Mouse (Mus musculus) B cell, adult 2 months (primary cell): ENCODE data around the gene Phactr2.

ENCODE experiments used
- DNase-seq, 2 experiments: peaks; one replicate each; pipeline ENCODE4 v3.0.0; 2022

Gene Phactr2

GRCm38 (mm10) chr10:13395753-13396152 lies 78.5 kb downstream of the Phactr2 start:
- no peak for DNase-seq

- DNase-seq, result no peak
Observed at GRCm38 (mm10) chr10:13394000-13394399, 80.2 kb downstream of the Phactr2 start.

DNA sequence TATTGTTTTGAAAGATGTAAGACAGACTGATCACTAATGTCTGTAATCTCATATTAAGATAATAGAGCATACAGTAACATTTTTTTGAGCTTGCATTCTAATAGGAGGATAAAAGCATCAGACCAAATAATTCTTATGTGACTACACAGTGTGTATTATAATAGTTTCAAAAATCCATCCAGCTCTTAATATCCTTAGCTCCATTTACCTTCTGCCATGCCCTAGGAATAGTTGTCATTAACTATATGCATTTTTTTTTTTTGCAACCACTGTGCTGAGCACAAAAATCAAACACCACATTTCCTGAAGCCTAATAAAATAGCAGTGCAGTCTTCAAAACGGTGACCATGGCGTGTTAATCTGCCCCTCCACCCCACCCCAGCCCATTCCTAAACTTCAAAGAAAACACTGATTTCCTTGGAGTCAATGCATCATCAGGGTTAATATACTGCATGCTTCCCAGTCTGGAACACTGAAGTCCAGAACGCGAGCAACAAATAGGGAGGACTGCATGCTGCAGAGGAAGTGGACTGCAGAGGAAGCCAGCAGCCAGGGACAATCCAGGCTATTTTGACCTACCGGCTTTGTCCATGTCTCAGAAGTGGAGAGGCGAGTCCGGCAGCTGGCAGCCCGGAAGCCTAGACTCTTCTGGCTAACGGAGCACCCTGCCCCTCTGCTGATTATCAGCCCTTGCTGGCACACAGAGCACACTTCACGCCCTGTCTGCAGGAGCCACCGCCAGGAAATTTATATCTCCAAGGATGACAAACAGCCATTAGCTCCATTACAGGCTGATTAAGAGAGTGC lies 85.9 kb downstream of the Phactr2 start:
- no peak for DNase-seq

- no peak for DNase-seq
Observed at GRCm38 (mm10) chr10:13384866-13385265, 89.3 kb downstream of the Phactr2 start.

DNA sequence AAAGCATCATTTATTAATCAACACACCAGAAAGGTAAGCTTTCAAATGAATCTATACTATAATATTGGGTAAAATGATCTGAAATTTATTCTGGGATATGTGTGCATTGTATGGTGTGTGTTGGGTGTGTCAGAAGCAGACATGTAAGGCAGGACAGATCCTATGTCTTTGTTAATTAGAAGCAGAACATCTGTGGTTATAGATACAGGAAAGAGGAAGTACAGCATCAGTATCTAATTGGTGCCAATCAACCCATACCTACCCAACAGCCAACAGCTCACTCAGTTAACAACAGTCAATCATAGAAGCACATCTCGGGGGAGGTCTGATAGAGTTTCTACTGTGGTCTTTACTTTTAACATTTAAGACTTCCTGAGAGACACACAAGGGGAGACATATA lies 96.3 kb downstream of the Phactr2 start:
- DNase-seq, result no peak

DNA sequence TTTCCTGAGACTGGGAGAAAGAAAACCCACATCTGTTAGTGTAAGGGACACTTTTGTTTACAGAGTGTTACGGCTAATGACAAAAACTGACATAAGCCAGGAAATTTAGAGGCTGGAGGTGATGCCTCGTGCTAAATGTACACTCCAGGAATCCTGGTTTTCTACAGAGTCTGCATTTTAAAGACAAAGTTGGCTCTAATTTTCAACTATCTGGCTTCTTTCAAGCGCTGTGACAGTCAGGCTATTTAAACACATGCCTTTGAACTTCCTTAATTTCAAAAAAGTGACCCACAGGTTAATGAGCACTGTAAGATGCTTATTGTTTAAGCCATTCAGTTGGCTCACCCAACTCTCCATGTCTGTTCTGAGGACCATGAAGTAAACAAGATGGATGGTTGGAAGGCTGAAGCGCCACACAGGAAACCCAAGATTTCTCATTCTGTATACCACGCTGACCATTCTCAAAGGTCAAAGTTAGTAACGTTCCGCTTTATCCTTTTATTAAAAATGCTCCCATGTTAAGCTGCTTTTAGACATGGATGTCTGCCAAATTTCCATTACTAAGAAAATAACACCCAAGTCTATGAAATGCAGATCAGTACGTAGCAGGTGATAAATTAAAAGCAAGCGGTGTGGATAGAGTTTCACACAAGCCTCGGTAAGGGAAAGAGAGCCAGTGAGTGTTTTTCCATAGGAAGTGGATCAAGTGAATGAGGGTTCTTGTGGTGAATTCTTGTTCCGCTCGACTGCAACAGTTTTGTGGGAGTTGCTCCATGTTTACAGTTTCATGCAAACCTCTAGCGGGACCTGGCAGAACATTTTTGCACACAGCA lies 97.6 kb downstream of the Phactr2 start:
- no peak for DNase-seq

GRCm38 (mm10) chr10:13375820-13376219 lies 98.4 kb downstream of the Phactr2 start:
- no peak for DNase-seq

DNA sequence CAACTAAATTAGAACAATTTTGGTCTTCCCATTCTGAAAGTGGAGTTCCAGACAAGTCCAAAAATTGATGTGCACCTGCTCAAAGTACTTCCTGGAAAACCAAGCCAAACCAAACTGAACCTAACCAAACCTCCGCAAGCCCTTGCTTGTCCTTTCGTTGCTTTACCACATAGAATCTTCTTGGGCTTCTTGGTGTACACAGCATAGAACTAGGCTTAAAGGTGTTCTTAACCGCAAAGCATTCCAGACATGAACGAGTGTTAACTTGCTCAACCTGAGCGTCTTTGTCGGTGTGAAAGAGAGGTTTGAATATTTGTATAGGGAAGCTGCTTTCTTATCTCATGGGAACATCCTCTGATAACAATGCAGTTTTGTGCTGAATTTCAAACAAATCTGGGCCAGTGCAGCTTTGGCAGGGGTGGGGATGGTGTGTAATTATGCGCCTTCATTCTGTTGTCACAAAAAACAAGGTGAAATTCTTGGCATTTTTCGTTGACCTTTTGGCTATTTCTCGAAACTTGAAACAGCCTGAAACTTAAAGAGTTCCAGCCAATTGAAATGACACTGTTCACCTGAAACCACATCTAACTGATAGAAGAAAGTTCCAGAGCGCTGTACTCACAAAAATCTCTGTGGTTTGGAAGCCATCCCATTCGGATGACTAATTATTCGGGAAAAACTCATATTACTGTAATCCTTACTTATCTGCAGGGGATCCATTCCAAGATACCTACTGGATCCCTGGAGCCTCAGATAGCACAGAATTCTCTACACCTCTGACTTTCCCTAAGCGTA lies 104.4 kb downstream of the Phactr2 start:
- DNase-seq, result no peak

DNA sequence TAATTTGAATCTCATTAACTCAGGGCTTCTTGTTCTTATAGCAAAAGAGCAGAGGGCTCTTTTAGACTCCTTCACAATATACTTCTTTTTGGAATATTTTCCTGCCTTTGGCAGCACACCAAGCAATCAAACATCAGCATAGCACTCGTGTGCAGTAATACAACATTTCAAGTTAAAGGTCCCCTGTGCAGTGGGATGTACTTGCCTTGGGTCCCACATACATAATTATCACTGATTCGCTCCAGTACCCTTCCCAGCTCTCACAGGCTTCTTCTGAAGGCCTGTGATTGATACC lies 110.0 kb downstream of the Phactr2 start:
- DNase-seq, result no peak

GRCm38 (mm10) chr10:13363499-13364285 lies 110.5 kb downstream of the Phactr2 start:
- DNase-seq, result no peak

- DNase-seq, result no peak
Observed at GRCm38 (mm10) chr10:13360913-13361312, 113.3 kb downstream of the Phactr2 start.

DNA sequence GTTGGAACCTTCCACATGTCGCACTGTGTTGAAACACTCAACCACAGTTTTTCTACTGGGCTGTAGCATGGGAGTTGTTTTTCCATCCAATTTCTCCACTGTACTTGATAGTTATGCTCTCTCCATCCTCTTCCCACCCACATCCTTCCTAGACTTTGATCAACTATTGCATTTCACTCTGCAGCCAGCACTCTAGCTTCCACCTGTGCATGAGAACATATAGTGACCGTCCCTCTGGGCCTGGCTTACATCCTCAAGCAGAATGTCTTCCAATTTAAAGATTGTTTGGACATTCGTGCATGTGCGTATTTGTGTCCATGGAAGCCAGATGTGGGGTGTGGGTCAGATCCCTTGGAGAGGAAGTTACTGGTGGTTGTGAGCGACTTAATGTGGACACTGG lies 114.4 kb downstream of the Phactr2 start:
- DNase-seq, result no peak

DNA sequence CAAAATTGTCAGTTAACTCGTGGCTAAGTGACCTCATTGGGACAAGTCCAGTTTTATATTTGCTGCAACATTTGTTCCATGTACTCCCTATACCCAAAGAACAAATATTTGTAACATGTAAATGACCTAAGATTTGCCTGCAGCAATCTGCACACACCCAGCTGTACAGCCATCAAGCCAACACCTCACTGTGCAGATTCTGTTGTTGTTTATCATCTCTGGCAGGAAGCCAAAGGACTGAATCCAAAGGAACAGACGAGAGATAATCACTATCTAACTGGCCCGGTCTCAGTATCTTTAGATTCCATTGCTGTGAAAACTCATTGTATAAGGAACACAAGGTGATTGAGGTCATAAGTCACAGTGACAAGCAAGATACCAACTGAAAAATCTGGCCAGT lies 115.5 kb downstream of the Phactr2 start:
- DNase-seq, result no peak

- DNase-seq, result no peak
Observed at GRCm38 (mm10) chr10:13346609-13347290, 127.5 kb downstream of the Phactr2 start.

DNA sequence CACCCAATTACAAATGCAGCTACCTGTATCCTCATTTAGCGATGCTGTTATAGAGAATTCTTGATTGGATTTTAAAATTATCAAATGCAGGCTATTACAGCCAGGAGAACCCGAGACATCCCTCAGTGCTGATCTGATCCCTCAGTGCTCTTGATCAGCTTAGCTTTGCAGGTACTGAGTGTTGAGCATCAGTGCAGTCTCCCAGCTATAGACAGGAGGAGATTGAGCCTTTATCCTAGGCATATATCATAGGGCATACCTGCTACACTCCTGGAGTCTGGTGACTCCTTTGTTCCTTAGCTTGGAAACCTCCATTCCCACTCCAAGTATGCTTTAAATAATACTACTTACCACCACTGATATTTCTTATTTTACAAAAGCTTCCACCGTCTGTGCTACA lies 133.6 kb downstream of the Phactr2 start:
- DNase-seq, result no peak

- no peak for DNase-seq
Observed at GRCm38 (mm10) chr10:13336964-13337363, 137.2 kb downstream of the Phactr2 start.

DNA sequence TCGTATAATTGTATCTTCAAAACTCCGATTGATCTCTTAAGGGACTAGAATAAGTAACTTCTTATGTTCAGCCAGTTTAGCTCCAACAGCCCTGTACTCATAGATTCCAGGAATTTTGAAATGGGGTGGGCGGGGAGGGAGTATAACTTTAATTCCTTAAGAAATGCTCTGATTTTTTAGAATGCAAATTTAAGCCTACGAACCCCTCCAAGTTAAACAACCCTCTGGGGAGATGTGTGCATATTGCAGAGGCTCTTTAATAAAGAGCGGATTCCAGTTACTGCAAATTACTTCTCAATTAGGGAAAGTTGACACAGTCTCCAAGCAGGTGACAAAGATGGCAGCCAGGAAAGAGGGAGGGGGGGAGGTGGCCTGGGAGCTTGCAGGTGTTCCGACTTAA lies 138.4 kb downstream of the Phactr2 start:
- no peak for DNase-seq

DNA sequence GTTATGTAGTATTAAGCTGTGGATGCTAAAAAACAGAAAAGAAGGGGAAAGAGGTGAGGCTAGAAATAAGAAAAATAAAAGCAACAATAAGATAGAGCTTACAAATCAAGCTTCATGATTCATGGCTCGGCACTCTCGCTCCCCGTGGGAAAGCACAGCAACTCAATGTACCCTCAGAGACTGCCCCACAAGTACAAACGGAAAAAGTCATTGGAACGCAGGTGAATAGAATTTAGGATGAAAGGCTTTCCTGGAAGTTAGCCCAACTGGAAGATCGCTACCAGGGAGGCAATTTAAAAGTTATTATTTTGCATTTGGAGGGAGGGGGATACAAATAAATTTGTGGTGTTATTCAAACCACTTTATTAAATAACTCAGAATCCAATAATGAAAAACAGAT lies 138.9 kb downstream of the Phactr2 start:
- DNase-seq, result no peak

DNA sequence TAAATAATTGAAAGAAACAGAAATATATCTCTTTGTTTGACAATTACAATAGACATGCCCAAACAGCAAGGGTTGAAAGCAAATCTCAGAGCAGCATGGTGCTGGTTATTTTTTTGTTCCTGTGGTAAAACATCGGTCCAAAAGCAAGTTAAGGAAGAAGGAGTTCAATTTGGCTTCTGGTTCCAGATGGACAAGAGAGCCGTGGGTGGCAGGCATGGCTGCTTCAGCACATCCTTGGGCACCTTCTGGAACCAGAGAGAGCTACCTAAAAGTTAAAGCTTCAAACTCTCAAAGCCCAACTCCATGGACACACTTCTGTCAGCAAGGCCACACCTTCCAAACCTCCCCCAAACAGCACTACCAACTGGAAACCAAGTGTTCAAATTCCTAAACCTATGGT lies 140.4 kb downstream of the Phactr2 start:
- DNase-seq, result no peak

DNA sequence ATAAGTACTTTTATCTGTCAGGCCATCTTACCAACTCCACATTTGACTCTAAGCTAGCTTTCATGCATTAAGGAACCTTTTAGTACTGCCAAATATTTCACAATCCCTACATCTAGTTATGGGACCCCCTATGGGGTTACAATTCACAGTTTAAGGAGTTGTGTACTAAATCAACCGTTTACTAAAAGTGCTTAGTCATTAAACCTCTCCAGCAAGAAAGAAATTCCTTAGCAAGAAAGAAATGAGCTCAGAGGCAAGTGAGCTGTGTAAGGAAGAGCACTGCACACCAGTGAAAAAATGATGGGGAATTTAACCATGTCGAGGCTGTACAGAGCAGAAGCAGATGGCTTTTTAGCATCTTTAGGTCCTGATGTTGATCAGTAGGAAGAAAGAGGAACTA lies 141.2 kb downstream of the Phactr2 start:
- DNase-seq, result no peak

GRCm38 (mm10) chr10:13331405-13332032 lies 142.7 kb downstream of the Phactr2 start:
- no peak for DNase-seq

GRCm38 (mm10) chr10:13328602-13329001 lies 145.6 kb downstream of the Phactr2 start:
- no peak for DNase-seq
